Comparison of ENCODE assay signal across 32 mouse cellular contexts in the genomic region with DNA sequence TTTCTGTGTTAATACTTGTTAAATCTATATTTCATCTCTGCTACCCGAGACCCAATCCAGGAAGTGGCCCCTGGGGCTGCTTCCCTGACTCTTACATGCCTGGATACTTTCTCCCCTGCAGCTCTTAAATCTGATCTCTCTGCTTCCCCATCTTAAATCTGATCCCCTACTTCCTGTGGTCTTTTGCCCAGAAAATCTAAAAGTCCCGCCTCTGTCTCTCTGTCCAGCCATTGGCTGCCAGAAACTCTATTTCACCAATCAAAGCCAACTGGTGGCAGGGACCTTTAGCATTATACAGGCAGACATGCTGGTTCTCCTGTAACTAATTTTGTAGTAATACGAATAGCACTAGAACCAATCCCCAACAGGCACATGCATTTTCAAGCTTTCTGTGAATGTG. TPM values are rescaled to one million over a fixed set of nuclear protein-coding genes. Genes with fewer than 3 reads are reported as not detected.
DNase-seq lines count a peak whose midpoint lies in the region; ATAC-seq lines count a peak whose summit lies in the region.
"Had no signal": no experiment of that assay in that cellular context is flagged by ENCODE, and none has a peak within 500 bp of the region (broad histone marks: within the 10 kb centered on the region; RNA-seq: fewer than 3 reads in every experiment).

No protein-coding gene starts in this region.

- 52% methylated on average over 3 of the region's 3 CpGs for WGBS in limb, embryonic 11.5 days
- 68% methylated on average over 3 of the region's 3 CpGs for WGBS in limb, embryonic 10.5 days
- WGBS in embryonic facial prominence, embryonic 11.5 days = 43% methylated on average over 3 of the region's 3 CpGs
- WGBS in limb, embryonic 12.5 days = 31% methylated on average over 3 of the region's 3 CpGs

- no peaks in the 10 kb centered on the region for H3K4me1 ChIP-seq in limb, embryonic 11.5 days (ENCODE audit: control insufficient read depth, insufficient read depth, low read length)
- peaks cover 7% of the 10 kb centered on the region; the same call in 1 of the 2 replicates for H3K4me1 ChIP-seq in limb, embryonic 10.5 days
- H3K4me1 ChIP-seq in embryonic facial prominence, embryonic 11.5 days (ENCODE audit: control insufficient read depth, insufficient read depth, low read length) = no peaks in the 10 kb centered on the region
- peaks cover 7% of the 10 kb centered on the region for H3K4me1 ChIP-seq in limb, embryonic 12.5 days (replicated peaks)
- H3K4me1 ChIP-seq: forebrain, embryonic 10.5 days; forebrain, embryonic 15.5 days; heart, embryonic 13.5 days; neural tube, embryonic 12.5 days had no signal

- no peak overlapping the region for H3K4me3 ChIP-seq in limb, embryonic 11.5 days (ENCODE audit: low read depth, low read length)
- H3K4me3 ChIP-seq in limb, embryonic 10.5 days = no peak overlapping the region
- H3K4me3 ChIP-seq in embryonic facial prominence, embryonic 11.5 days (ENCODE audit: low read depth, low read length) = no peak overlapping the region
- no peak overlapping the region for H3K4me3 ChIP-seq in limb, embryonic 12.5 days (replicated peaks)
- H3K4me3 ChIP-seq: forebrain, embryonic 10.5 days; forebrain, embryonic 15.5 days; gastrocnemius, adult 2 months; heart, adult 2 months; heart, embryonic 13.5 days; kidney, embryonic 15.5 days; myocyte; neural tube, embryonic 12.5 days had no signal

- no peak overlapping the region for H3K27ac ChIP-seq in limb, embryonic 11.5 days (replicated peaks; ENCODE audit: low read depth, low read length)
- H3K27ac ChIP-seq in limb, embryonic 10.5 days = no peak overlapping the region
- H3K27ac ChIP-seq in embryonic facial prominence, embryonic 11.5 days (replicated peaks; ENCODE audit: low read depth, low read length) = no peak overlapping the region
- H3K27ac ChIP-seq in limb, embryonic 12.5 days = no peak overlapping the region
- H3K27ac ChIP-seq: forebrain, embryonic 10.5 days; forebrain, embryonic 15.5 days; gastrocnemius, adult 2 months; heart, adult 2 months; heart, embryonic 13.5 days; hindbrain, embryonic 14.5 days; kidney, embryonic 15.5 days; liver, embryonic 14.5 days; neural tube, embryonic 12.5 days had no signal

- H3K27me3 ChIP-seq in limb, embryonic 11.5 days (ENCODE audit: control insufficient read depth, insufficient read depth, low read length) = no peaks in the 10 kb centered on the region
- H3K27me3 ChIP-seq in limb, embryonic 10.5 days (ENCODE audit: low read depth, poor library complexity, severe bottlenecking) = peaks cover 23% of the 10 kb centered on the region
- H3K27me3 ChIP-seq in embryonic facial prominence, embryonic 11.5 days (ENCODE audit: control insufficient read depth, insufficient read depth, low read length) = no peaks in the 10 kb centered on the region
- peaks cover 6% of the 10 kb centered on the region for H3K27me3 ChIP-seq in limb, embryonic 12.5 days
- H3K27me3 ChIP-seq: forebrain, embryonic 15.5 days; heart, embryonic 13.5 days; kidney, embryonic 15.5 days; neural tube, embryonic 12.5 days had no signal

- H3K4me2 ChIP-seq in limb, embryonic 11.5 days (ENCODE audit: low read depth, severe bottlenecking) = no peak overlapping the region
- no peak overlapping the region for H3K4me2 ChIP-seq in embryonic facial prominence, embryonic 11.5 days (ENCODE audit: low read depth, low read length)
- no peak overlapping the region for H3K4me2 ChIP-seq in limb, embryonic 12.5 days
- H3K4me2 ChIP-seq: forebrain, embryonic 15.5 days; heart, embryonic 13.5 days; hindbrain, embryonic 14.5 days; kidney, embryonic 15.5 days; midbrain, embryonic 11.5 days; neural tube, embryonic 12.5 days had no signal

- H3K36me3 ChIP-seq in limb, embryonic 11.5 days (ENCODE audit: control insufficient read depth, insufficient read depth, low read length) = no peaks in the 10 kb centered on the region
- no peaks in the 10 kb centered on the region for H3K36me3 ChIP-seq in limb, embryonic 10.5 days
- H3K36me3 ChIP-seq in embryonic facial prominence, embryonic 11.5 days (replicated peaks; ENCODE audit: control insufficient read depth, insufficient read depth, low read depth, low read length) = no peaks in the 10 kb centered on the region
- no peaks in the 10 kb centered on the region for H3K36me3 ChIP-seq in limb, embryonic 12.5 days
- H3K36me3 ChIP-seq: forebrain, embryonic 10.5 days; forebrain, embryonic 15.5 days; heart, embryonic 13.5 days; kidney, embryonic 15.5 days; neural tube, embryonic 12.5 days had no signal

- no peaks in the 10 kb centered on the region for H3K9me3 ChIP-seq in limb, embryonic 11.5 days (ENCODE audit: control insufficient read depth, low read length)
- H3K9me3 ChIP-seq in limb, embryonic 10.5 days (replicated peaks) = no peaks in the 10 kb centered on the region
- H3K9me3 ChIP-seq in embryonic facial prominence, embryonic 11.5 days (replicated peaks; ENCODE audit: control insufficient read depth, low read length) = no peaks in the 10 kb centered on the region
- H3K9me3 ChIP-seq in limb, embryonic 12.5 days = no peaks in the 10 kb centered on the region
- H3K9me3 ChIP-seq: forebrain, embryonic 10.5 days; forebrain, embryonic 15.5 days; heart, embryonic 13.5 days; kidney, embryonic 15.5 days; neural tube, embryonic 12.5 days had no signal

- peak; percentile 34 for DNase-seq in limb, embryonic 11.5 days (ENCODE audit: low spot score)
- no peak for DNase-seq in limb, embryonic 10.5 days (ENCODE audit: low spot score)
- DNase-seq in embryonic facial prominence, embryonic 11.5 days (ENCODE audit: low spot score) = peak; percentile 67
- DNase-seq in right cerebral cortex, adult 2 months (ENCODE audit: low spot score in 2 of 2) = no peak
- no peak for DNase-seq in urinary bladder, postnatal 4 days (ENCODE audit: low spot score in 2 of 2)
- DNase-seq: adrenal gland, adult 2 months; adrenal gland, postnatal 36 days; B cell, adult 2 months; cerebellum, adult 18-20 months; cerebellum, postnatal 10 days; gastrocnemius, adult 2 months; gastrocnemius, postnatal 36 days; heart, adult 2 months; heart, postnatal 10 days; kidney, postnatal 4 days; layer of hippocampus, postnatal 36 days; liver; lung, adult 2 months; lung, postnatal 14 days; thymus, adult 2 months; thymus, postnatal 36 days had no signal

- ATAC-seq in limb, embryonic 11.5 days (ENCODE audit: insufficient number of reproducible peaks, low FRiP score, low TSS enrichment, low read depth) = peak; percentile 61; the same call in 1 of the 2 replicates
- 0 out of 2 replicates have a peak, but pooled peaks have one; percentile 56 for ATAC-seq in embryonic facial prominence, embryonic 11.5 days (replicated peaks; ENCODE audit: insufficient number of reproducible peaks, low FRiP score, low TSS enrichment, low read depth)
- ATAC-seq in limb, embryonic 12.5 days (ENCODE audit: insufficient number of reproducible peaks, insufficient read depth, low FRiP score, low TSS enrichment, low read depth) = 0 out of 2 replicates have a peak, but pooled peaks have one; percentile 47
- ATAC-seq: forebrain, embryonic 15.5 days; intestine, postnatal 0 days had no signal

- no peak overlapping the region for H3K9ac ChIP-seq in limb, embryonic 11.5 days (ENCODE audit: low read length)
- H3K9ac ChIP-seq in embryonic facial prominence, embryonic 11.5 days (replicated peaks; ENCODE audit: low read length) = no peak overlapping the region
- H3K9ac ChIP-seq in limb, embryonic 12.5 days (replicated peaks) = no peak overlapping the region
- H3K9ac ChIP-seq: forebrain, embryonic 15.5 days; heart, embryonic 13.5 days; hindbrain, embryonic 14.5 days; kidney, embryonic 15.5 days; liver, embryonic 14.5 days; neural tube, embryonic 12.5 days had no signal

RNA-seq across cellular contexts. Expression of a gene that starts 59.0 kb away (rescaled TPM):
- polyA plus RNA-seq in limb, embryonic 11.5 days (2014; fragmentation: Nextera tagmentation; extraction: Ambion mirVana) = 22.0 and 26.9 TPM in 2 replicates
- polyA plus RNA-seq in limb, embryonic 10.5 days (2016; fragmentation: Nextera tagmentation; extraction: Ambion mirVana) = 23.9 and 25.7 TPM in 2 replicates
- polyA plus RNA-seq in embryonic facial prominence, embryonic 11.5 days (2014; fragmentation: Nextera tagmentation; extraction: Ambion mirVana) = 25.2 and 29.4 TPM in 2 replicates
- polyA plus RNA-seq in limb, embryonic 12.5 days (2016; fragmentation: Nextera tagmentation; extraction: Ambion mirVana) = 26.4 and 27.8 TPM in 2 replicates

Comparison
In these comparisons a context has a peak if more than half of its experiments do, and no peak if none do; other contexts are left out.
1. DNase-seq: peak in limb, embryonic 11.5 days (single experiment) and embryonic facial prominence, embryonic 11.5 days (single experiment); none in limb, embryonic 10.5 days (single experiment), right cerebral cortex, adult 2 months (0 of 2) and urinary bladder, postnatal 4 days (0 of 2).
2. Peak in every context shown above with its lines, with median percentiles within 50 percentile points of each other: ATAC-seq.